Mouse (Mus musculus): Measurements from ENCODE around the gene Ifrd2.

DNA sequence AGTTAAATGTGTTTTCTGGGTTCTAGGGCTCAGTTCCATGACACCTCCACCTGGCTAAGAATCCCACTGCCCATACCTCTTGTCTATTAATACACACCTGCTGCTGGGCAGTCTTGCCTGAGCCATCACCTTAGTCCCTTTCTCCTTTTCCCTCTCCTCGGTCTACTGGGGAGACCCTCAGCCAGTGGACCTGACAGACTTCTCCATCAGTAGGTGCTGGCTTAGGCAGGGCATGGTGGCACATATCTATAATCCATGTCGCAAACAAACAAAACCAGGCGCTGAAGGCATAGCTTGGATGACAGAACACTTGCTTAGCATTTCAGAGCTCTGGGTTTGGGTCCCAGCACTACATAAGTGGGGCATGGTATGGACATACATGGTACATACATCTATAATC, 48.7 kb upstream of the Ifrd2 start:
- no peak for TF ChIP-seq CTCF (IDR thresholded peaks at IDR 0.05; ENCODE audit: low read depth, low read length)
- no peak for TF ChIP-seq GATA1 (IDR thresholded peaks at IDR 0.05; ENCODE audit: borderline replicate concordance, low read length)

All from G1E (cell line).